Mouse (Mus musculus) liver, embryonic 16.5 days (tissue): ENCODE measurements around the gene Itga11. TPM values are rescaled to one million over a fixed set of nuclear protein-coding genes. Genes with fewer than 3 reads are reported as not detected.

Experiments
- ATAC-seq: fragments of 200-750 bp; cut with Nextera tagmentation; 2 replicates; pipeline ENCODE4 v1.8.0; 2017; ENCODE audit warnings: low read depth, mild to moderate bottlenecking, moderate number of reproducible peaks, moderate library complexity
- H3K27ac ChIP-seq: fragments of 300-500 bp; sonication (generic); 2 replicates; pipeline ENCODE4 v1.5.1; 2014; ENCODE audit warnings: mild to moderate bottlenecking, low read length
- H3K27me3 ChIP-seq: fragments of 300-500 bp; sonication (generic); 2 replicates; pipeline ENCODE4 v1.6.1; 2014; ENCODE audit warnings: low read depth, low read length, mixed read lengths; ENCODE audit not compliant: control insufficient read depth, insufficient read depth
- H3K36me3 ChIP-seq: fragments of 300-500 bp; sonication (generic); 2 replicates; pipeline ENCODE4 v1.6.1; 2014; ENCODE audit warnings: mild to moderate bottlenecking; ENCODE audit not compliant: control insufficient read depth, insufficient read depth
- H3K4me1 ChIP-seq: fragments of 300-500 bp; sonication (generic); 2 replicates; pipeline ENCODE4 v1.6.1; 2014; ENCODE audit warnings: low read depth, low read length, mixed read lengths; ENCODE audit not compliant: control insufficient read depth
- H3K4me2 ChIP-seq: fragments of 300-500 bp; sonication (generic); 2 replicates; pipeline ENCODE4 v1.6.1; 2014; ENCODE audit warnings: low read depth, low read length, mixed read lengths
- H3K4me3 ChIP-seq: fragments of 300-500 bp; sonication (generic); 2 replicates; pipeline ENCODE4 v1.5.1; 2014; ENCODE audit warnings: low read depth, mild to moderate bottlenecking, low read length
- H3K9ac ChIP-seq: fragments of 300-500 bp; sonication (generic); 2 replicates; pipeline ENCODE4 v1.6.1; 2014; ENCODE audit warnings: low read depth, low read length
- H3K9me3 ChIP-seq: fragments of 300-500 bp; sonication (generic); replicated peaks from 2 replicates; pipeline ENCODE4 v1.6.1; 2016; ENCODE audit warnings: low read length; ENCODE audit not compliant: control insufficient read depth
- WGBS: fragments of 180-500 bp; shearing (Covaris S2); extraction: QIAGEN DNeasy Blood & Tissue Kit; methylation state at CpG from one replicate; pipeline ENCODE4 v1.1.7; 2014; ENCODE audit not compliant: insufficient replicate concordance; 5-methylcytosine and 5-hydroxymethylcytosine counted together
- polyA plus RNA-seq: library from polyadenylated mRNA; unstranded; fragments of >200 nt; fragmentation: Nextera tagmentation; extraction: Ambion mirVana; gene quantifications from 2 replicates; pipeline ENCODE4 v1.2.1, GENCODE M21; 2015

Itga11 gene
- polyA plus RNA-seq, 1 experiment from 2014 or later, result 0.12 TPM

GRCm38 (mm10) chr9:62696799-62697198, 19.2 kb downstream of the Itga11 start:
- no peak for ATAC-seq
- no peak overlapping the region for H3K4me3 ChIP-seq
- no peak overlapping the region for H3K9ac ChIP-seq
- no peaks in the 10 kb centered on the region for H3K36me3 ChIP-seq
- H3K9me3 ChIP-seq, result no peaks in the 10 kb centered on the region
- no peak overlapping the region for H3K4me2 ChIP-seq
- no peaks in the 10 kb centered on the region for H3K27me3 ChIP-seq
- 64% methylated on average over 4 of the region's 4 CpGs for WGBS
- no peak overlapping the region for H3K27ac ChIP-seq
- H3K4me1 ChIP-seq, result no peaks in the 10 kb centered on the region

- Histone ChIP-seq H3K4me2 (no peak overlapping the region), H3K27me3 (no peaks in the 10 kb centered on the region), H3K4me3 (no peak overlapping the region), H3K4me1 (no peaks in the 10 kb centered on the region; the same call in 1 of the 2 replicates), H3K36me3 (no peaks in the 10 kb centered on the region), H3K27ac (no peak overlapping the region), H3K9ac (no peak overlapping the region), H3K9me3 (no peaks in the 10 kb centered on the region)
- WGBS, result 60% methylated on average over 4 of the region's 4 CpGs
- no peak for ATAC-seq
Observed at GRCm38 (mm10) chr9:62707267-62707666, 29.6 kb downstream of the Itga11 start.

- Histone ChIP-seq H3K36me3 (no peaks in the 10 kb centered on the region), H3K27ac (no peak overlapping the region), H3K27me3 (no peaks in the 10 kb centered on the region), H3K4me1 (no peaks in the 10 kb centered on the region; the same call in 1 of the 2 replicates), H3K9ac (no peak overlapping the region), H3K4me2 (no peak overlapping the region), H3K9me3 (no peaks in the 10 kb centered on the region), H3K4me3 (no peak overlapping the region)
- 39% methylated on average over 6 of the region's 6 CpGs for WGBS
- peak; percentile 71 for ATAC-seq
Observed at GRCm38 (mm10) chr9:62707870-62708269, 30.2 kb downstream of the Itga11 start.

- H3K4me2 ChIP-seq, result no peak overlapping the region
- no peaks in the 10 kb centered on the region for H3K36me3 ChIP-seq
- H3K27me3 ChIP-seq, result no peaks in the 10 kb centered on the region
- H3K4me1 ChIP-seq, result no peaks in the 10 kb centered on the region; the same call in 1 of the 2 replicates
- H3K9me3 ChIP-seq, result no peaks in the 10 kb centered on the region
- ATAC-seq, result no peak
- H3K4me3 ChIP-seq, result no peak overlapping the region
- no peak overlapping the region for H3K9ac ChIP-seq
- H3K27ac ChIP-seq, result no peak overlapping the region
- 59% methylated on average over 5 of the region's 5 CpGs for WGBS
Observed at GRCm38 (mm10) chr9:62709983-62710382, 32.4 kb downstream of the Itga11 start.

- no peaks in the 10 kb centered on the region for H3K9me3 ChIP-seq
- H3K36me3 ChIP-seq, result no peaks in the 10 kb centered on the region
- no peak for ATAC-seq
Observed at GRCm38 (mm10) chr9:62712374-62712773, 34.7 kb downstream of the Itga11 start.

GRCm38 (mm10) chr9:62713040-62713439, 35.4 kb downstream of the Itga11 start:
- no peak overlapping the region for H3K9ac ChIP-seq
- H3K4me3 ChIP-seq, result no peak overlapping the region
- H3K27me3 ChIP-seq, result no peaks in the 10 kb centered on the region
- no peaks in the 10 kb centered on the region for H3K36me3 ChIP-seq
- H3K27ac ChIP-seq, result no peak overlapping the region
- no peaks in the 10 kb centered on the region; the same call in 1 of the 2 replicates for H3K4me1 ChIP-seq
- no peak for ATAC-seq
- no peaks in the 10 kb centered on the region for H3K9me3 ChIP-seq
- H3K4me2 ChIP-seq, result no peak overlapping the region
- 76% methylated on average over 8 of the region's 8 CpGs for WGBS

More at GRCm38 (mm10) chr9:62712374-62712773, 34.7 kb downstream of the Itga11 start:
- Histone ChIP-seq H3K27me3 (no peaks in the 10 kb centered on the region), H3K4me1 (no peaks in the 10 kb centered on the region; the same call in 1 of the 2 replicates), H3K9ac (no peak overlapping the region), H3K4me3 (no peak overlapping the region), H3K27ac (no peak overlapping the region), H3K4me2 (no peak overlapping the region)
- 70% methylated on average over 6 of the region's 6 CpGs for WGBS

GRCm38 (mm10) chr9:62714336-62714735, 36.7 kb downstream of the Itga11 start:
- Histone ChIP-seq H3K36me3 (no peaks in the 10 kb centered on the region), H3K9ac (no peak overlapping the region), H3K4me3 (no peak overlapping the region), H3K27ac (no peak overlapping the region), H3K4me2 (no peak overlapping the region), H3K4me1 (no peaks in the 10 kb centered on the region), H3K27me3 (no peaks in the 10 kb centered on the region), H3K9me3 (no peaks in the 10 kb centered on the region)
- no peak for ATAC-seq
- WGBS, result 18% methylated on average over 3 of the region's 3 CpGs

- Histone ChIP-seq H3K4me2 (no peak overlapping the region), H3K4me3 (no peak overlapping the region), H3K9ac (no peak overlapping the region), H3K27ac (no peak overlapping the region), H3K27me3 (no peaks in the 10 kb centered on the region), H3K9me3 (no peaks in the 10 kb centered on the region), H3K4me1 (no peaks in the 10 kb centered on the region), H3K36me3 (no peaks in the 10 kb centered on the region)
- ATAC-seq, result no peak
- WGBS, result 49% methylated on average over 8 of the region's 8 CpGs
Observed at GRCm38 (mm10) chr9:62717982-62718381, 40.4 kb downstream of the Itga11 start.

- H3K4me1 ChIP-seq, result no peaks in the 10 kb centered on the region
- no peaks in the 10 kb centered on the region for H3K27me3 ChIP-seq
- H3K4me2 ChIP-seq, result no peak overlapping the region
- no peak overlapping the region for H3K9ac ChIP-seq
- 73% methylated on average over 2 of the region's 2 CpGs for WGBS
- no peak overlapping the region for H3K4me3 ChIP-seq
- H3K36me3 ChIP-seq, result no peaks in the 10 kb centered on the region
- ATAC-seq, result no peak
- H3K9me3 ChIP-seq, result no peaks in the 10 kb centered on the region
- no peak overlapping the region for H3K27ac ChIP-seq
Observed at GRCm38 (mm10) chr9:62721791-62722190, 44.2 kb downstream of the Itga11 start.
